Mouse (Mus musculus) testis, adult 2 months (tissue): ENCODE data around the gene Gnaq.

Experiments used
- CTCF ChIP-seq: fragments of 200-500 bp; IDR thresholded peaks from 2 replicates; pipeline ENCODE4 v1.5.1; 2012; ENCODE audit warnings: low read depth, mild to moderate bottlenecking, inconsistent platforms, low read length, moderate library complexity; ENCODE audit not compliant: control insufficient read depth, insufficient read depth, insufficient replicate concordance
- POLR2A ChIP-seq: fragments of 200-500 bp; IDR thresholded peaks from 2 replicates; pipeline ENCODE4 v1.6.1; 2012; ENCODE audit warnings: low read depth, mild to moderate bottlenecking, inconsistent platforms, low read length, moderate library complexity; ENCODE audit not compliant: control insufficient read depth

- TF ChIP-seq CTCF (no peak), POLR2A (no peak)
Measured at GRCm38 (mm10) chr19:16386514-16386913, 253.9 kb downstream of the Gnaq start.
